Mouse (Mus musculus): ENCODE measurements around the gene Ebf3. TPM values are rescaled to one million over a fixed set of nuclear protein-coding genes. Genes with fewer than 3 reads are reported as not detected.

Gene Ebf3
- polyA plus RNA-seq, 1 experiment from 2014 or later: 9.4 TPM

DNA sequence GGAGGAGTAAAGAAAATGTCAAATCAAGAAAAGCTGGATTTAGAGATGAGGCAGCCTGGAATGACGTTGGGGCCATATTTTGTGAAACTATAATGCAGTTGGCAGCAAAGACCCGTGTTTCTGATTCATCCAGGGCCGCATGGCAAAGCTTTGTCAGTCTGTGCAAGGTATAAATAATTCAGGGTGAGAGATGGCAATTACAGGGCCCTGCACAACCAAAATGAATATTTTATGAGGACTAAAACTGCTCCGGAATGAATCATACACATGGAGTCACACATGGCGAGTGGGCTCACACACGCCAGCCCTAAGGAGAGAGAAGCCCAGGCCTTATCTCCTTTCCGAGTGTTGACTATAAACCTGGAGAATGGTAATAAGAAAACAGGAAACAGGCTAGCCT is 69.4 kb downstream of the Ebf3 start:
- peaks cover 7% of the 10 kb centered on the region; the same call in 1 of the 2 replicates for H3K36me3 ChIP-seq (replicated peaks)
- WGBS: 85% methylated on average over 7 of the region's 7 CpGs
- no peak overlapping the region for H3K27ac ChIP-seq (replicated peaks)
- DNase-seq (ENCODE audit: low spot score): no peak
- no peak overlapping the region for H3K4me3 ChIP-seq
- H3K9me3 ChIP-seq: no peaks in the 10 kb centered on the region
- peaks cover 18% of the 10 kb centered on the region for H3K27me3 ChIP-seq (replicated peaks; ENCODE audit: low read depth, poor library complexity, severe bottlenecking)
- H3K4me1 ChIP-seq: peaks cover 76% of the 10 kb centered on the region

GRCm38 (mm10) chr7:137240481-137240880 is 73.8 kb downstream of the Ebf3 start:
- Histone ChIP-seq H3K36me3 (replicated peaks) (peaks cover 13% of the 10 kb centered on the region), H3K4me1 (peaks cover 74% of the 10 kb centered on the region), H3K27me3 (replicated peaks; ENCODE audit: low read depth, poor library complexity, severe bottlenecking) (peaks cover 11% of the 10 kb centered on the region; the same call in 1 of the 2 replicates), H3K27ac (replicated peaks) (no peak overlapping the region), H3K4me3 (no peak overlapping the region), H3K9me3 (no peaks in the 10 kb centered on the region)
- no peak for DNase-seq (ENCODE audit: low spot score)
- WGBS: 84% methylated on average over 8 of the region's 8 CpGs

GRCm38 (mm10) chr7:137239542-137240133 is 74.6 kb downstream of the Ebf3 start:
- Histone ChIP-seq H3K9me3 (no peaks in the 10 kb centered on the region), H3K36me3 (replicated peaks) (peaks cover 22% of the 10 kb centered on the region), H3K4me1 (peaks cover 66% of the 10 kb centered on the region), H3K27ac (replicated peaks) (no peak overlapping the region), H3K27me3 (replicated peaks; ENCODE audit: low read depth, poor library complexity, severe bottlenecking) (peaks cover 16% of the 10 kb centered on the region; the same call in 1 of the 2 replicates), H3K4me3 (no peak overlapping the region)
- no peak for DNase-seq (ENCODE audit: low spot score)
- 74% methylated on average over 5 of the region's 5 CpGs for WGBS

DNA sequence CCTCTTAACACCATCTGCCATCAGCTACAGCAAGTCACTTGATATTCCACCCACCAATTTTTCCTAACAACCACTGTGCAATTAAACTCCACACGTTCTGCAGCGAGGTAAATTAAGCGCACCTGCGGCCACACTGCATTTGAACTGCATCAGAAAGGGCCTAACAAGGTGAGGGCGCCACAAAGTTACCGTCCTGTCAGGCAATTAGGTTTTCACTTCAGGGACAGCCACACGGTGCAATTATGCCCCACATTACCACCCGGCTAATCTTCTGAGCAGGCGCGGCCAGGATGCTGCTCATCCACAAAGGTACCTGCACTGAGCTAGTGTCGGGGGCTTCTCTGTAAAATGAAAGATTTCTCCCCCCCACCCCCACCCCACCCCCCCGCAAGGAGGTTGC is 76.8 kb downstream of the Ebf3 start:
- Histone ChIP-seq H3K4me3 (no peak overlapping the region), H3K27me3 (replicated peaks; ENCODE audit: low read depth, poor library complexity, severe bottlenecking) (peaks cover 10% of the 10 kb centered on the region; the same call in 1 of the 2 replicates), H3K9me3 (no peaks in the 10 kb centered on the region), H3K27ac (replicated peaks) (no peak overlapping the region), H3K36me3 (replicated peaks) (peaks cover 26% of the 10 kb centered on the region), H3K4me1 (peaks cover 52% of the 10 kb centered on the region)
- DNase-seq (ENCODE audit: low spot score): no peak
- 67% methylated on average over 12 of the region's 12 CpGs for WGBS

GRCm38 (mm10) chr7:137223823-137224222 is 90.4 kb downstream of the Ebf3 start:
- Histone ChIP-seq H3K36me3 (replicated peaks) (peaks cover 68% of the 10 kb centered on the region), H3K4me3 (no peak overlapping the region), H3K27ac (replicated peaks) (no peak overlapping the region), H3K9me3 (no peaks in the 10 kb centered on the region), H3K27me3 (replicated peaks; ENCODE audit: low read depth, poor library complexity, severe bottlenecking) (no peaks in the 10 kb centered on the region), H3K4me1 (peaks cover 93% of the 10 kb centered on the region)
- 90% methylated on average over 3 of the region's 3 CpGs for WGBS
- DNase-seq (ENCODE audit: low spot score): no peak

DNA sequence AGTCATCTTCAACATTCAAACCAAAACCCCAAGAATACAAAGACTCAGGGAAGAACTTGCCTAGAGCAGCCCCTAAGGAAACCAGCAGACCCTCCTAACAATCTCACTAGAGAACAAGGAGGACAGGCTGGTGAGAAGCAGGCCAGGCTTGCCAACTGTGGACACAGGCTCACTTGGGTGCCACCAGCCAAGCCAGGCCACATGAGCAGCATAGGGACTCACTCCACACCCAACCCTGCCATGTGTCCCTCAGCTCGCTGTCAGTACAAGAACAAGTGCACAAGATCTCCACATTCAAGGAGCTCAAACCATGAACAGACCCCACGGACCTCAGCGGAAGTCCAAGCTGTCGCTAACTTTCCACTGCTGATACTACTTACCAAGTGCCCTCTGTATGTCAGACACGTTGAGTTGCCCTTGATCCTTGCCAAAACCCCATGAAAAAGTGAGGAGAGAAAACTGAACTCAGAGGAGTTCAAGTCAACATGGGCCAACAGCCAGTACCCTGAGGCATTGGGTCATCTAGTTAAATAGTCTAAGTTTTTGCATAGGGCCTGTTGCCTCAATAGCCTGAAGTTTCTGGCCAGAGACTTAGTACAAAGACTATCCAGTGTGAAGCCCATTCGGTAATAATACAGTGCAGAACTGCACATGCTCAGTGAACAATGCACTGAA is 91.3 kb downstream of the Ebf3 start:
- no peak overlapping the region for H3K4me3 ChIP-seq
- H3K36me3 ChIP-seq (replicated peaks): peaks cover 68% of the 10 kb centered on the region
- no peaks in the 10 kb centered on the region for H3K9me3 ChIP-seq
- H3K4me1 ChIP-seq: peaks cover 84% of the 10 kb centered on the region
- H3K27me3 ChIP-seq (replicated peaks; ENCODE audit: low read depth, poor library complexity, severe bottlenecking): no peaks in the 10 kb centered on the region
- DNase-seq (ENCODE audit: low spot score): no peak
- peak overlapping the region; percentile 69; the same call in 1 of the 2 replicates for H3K27ac ChIP-seq (replicated peaks)
- WGBS: 88% methylated on average over 6 of the region's 6 CpGs

DNA sequence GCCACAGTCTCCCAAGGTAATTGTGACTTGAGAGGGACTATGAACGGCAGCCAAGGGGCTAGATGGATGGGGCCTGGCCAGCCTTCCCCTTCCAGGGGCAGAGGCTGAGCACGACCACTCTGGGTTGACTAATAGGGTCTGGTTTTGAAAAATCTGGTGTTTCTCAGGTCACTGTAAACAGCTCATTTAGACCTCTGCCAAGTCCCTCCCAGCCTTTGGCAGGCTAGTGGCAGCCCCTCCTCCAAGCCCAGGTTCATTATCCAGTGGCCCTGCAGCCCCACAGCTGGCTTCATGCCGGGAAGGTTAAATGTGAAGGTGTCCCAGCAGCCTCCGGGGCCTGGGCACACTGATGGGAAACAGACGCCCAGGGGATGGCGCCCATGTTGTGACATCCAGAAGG is 92.6 kb downstream of the Ebf3 start:
- no peaks in the 10 kb centered on the region for H3K9me3 ChIP-seq
- H3K27me3 ChIP-seq (replicated peaks; ENCODE audit: low read depth, poor library complexity, severe bottlenecking): no peaks in the 10 kb centered on the region
- H3K36me3 ChIP-seq (replicated peaks): peaks cover 70% of the 10 kb centered on the region
- H3K27ac ChIP-seq (replicated peaks): peak overlapping the region; percentile 69
- H3K4me3 ChIP-seq: no peak overlapping the region
- DNase-seq (ENCODE audit: low spot score): peak; percentile 90
- whole genome bisulfite sequencing: 24% methylated on average over 6 of the region's 6 CpGs
- H3K4me1 ChIP-seq: peaks cover 71% of the 10 kb centered on the region

GRCm38 (mm10) chr7:137220436-137220835 is 93.8 kb downstream of the Ebf3 start:
- DNase-seq (ENCODE audit: low spot score): no peak
- Histone ChIP-seq H3K36me3 (replicated peaks) (peaks cover 71% of the 10 kb centered on the region), H3K27me3 (replicated peaks; ENCODE audit: low read depth, poor library complexity, severe bottlenecking) (no peaks in the 10 kb centered on the region), H3K4me1 (peaks cover 60% of the 10 kb centered on the region), H3K9me3 (no peaks in the 10 kb centered on the region), H3K4me3 (no peak overlapping the region), H3K27ac (replicated peaks) (no peak overlapping the region)
- 59% methylated on average over 4 of the region's 4 CpGs for WGBS

- H3K27ac ChIP-seq (replicated peaks): no peak overlapping the region
- no peaks in the 10 kb centered on the region for H3K9me3 ChIP-seq
- no peak overlapping the region for H3K4me3 ChIP-seq
- WGBS: 93% methylated on average over 12 of the region's 12 CpGs
- peaks cover 68% of the 10 kb centered on the region for H3K36me3 ChIP-seq (replicated peaks)
- H3K4me1 ChIP-seq: peaks cover 47% of the 10 kb centered on the region
- DNase-seq (ENCODE audit: low spot score): no peak
- no peaks in the 10 kb centered on the region for H3K27me3 ChIP-seq (replicated peaks; ENCODE audit: low read depth, poor library complexity, severe bottlenecking)
These were observed 95.5 kb downstream of the Ebf3 start for GRCm38 (mm10) chr7:137218706-137219105.

DNA sequence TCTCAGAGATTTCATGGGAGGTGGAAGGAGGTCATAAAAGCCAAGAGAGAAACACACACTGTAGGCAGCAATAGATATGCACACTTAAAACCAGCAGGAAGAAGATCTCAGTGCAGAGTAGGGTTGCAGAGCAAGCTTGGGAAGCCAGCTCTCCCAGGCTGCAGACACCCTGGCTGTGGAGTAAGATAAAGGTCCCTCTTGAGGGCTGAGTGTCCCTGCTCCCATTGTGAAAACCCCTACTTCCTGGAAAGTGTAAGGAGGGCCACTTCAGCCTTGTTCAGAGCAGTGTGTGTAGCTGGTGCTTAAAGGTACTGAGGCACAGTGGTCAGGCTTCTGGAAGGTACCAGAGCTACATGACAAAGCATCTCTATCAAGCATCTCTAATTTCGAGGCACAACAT is 100.8 kb downstream of the Ebf3 start:
- DNase-seq (ENCODE audit: low spot score): no peak
- 85% methylated on average over 1 of the region's 1 CpGs for WGBS
- Histone ChIP-seq H3K27ac (replicated peaks) (no peak overlapping the region), H3K4me1 (peaks cover 47% of the 10 kb centered on the region), H3K27me3 (replicated peaks; ENCODE audit: low read depth, poor library complexity, severe bottlenecking) (no peaks in the 10 kb centered on the region), H3K36me3 (replicated peaks) (peaks cover 55% of the 10 kb centered on the region), H3K4me3 (no peak overlapping the region), H3K9me3 (no peaks in the 10 kb centered on the region)

DNA sequence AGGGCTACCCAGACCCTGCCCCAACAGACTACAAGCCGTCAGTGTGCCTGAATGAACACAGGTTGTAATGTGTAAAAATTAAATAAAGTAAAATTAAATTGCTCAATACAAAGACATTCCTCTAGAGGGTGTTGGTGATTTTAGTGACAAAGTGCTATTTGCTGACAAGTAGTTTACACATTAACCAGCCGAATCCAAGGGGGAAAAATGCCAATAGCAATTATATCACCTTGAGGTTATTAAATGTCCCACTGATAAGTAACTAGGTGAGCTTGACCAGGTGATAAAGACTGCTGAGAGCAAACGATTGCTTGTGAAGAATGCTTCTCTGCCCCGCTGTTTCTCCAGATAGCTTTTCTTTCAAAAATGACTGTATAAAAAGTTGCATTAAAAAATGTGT is 102.9 kb downstream of the Ebf3 start:
- 62% methylated on average over 4 of the region's 4 CpGs for WGBS
- Histone ChIP-seq H3K4me3 (no peak overlapping the region), H3K4me1 (peaks cover 63% of the 10 kb centered on the region), H3K36me3 (replicated peaks) (peaks cover 47% of the 10 kb centered on the region), H3K9me3 (no peaks in the 10 kb centered on the region), H3K27ac (replicated peaks) (no peak overlapping the region), H3K27me3 (replicated peaks; ENCODE audit: low read depth, poor library complexity, severe bottlenecking) (no peaks in the 10 kb centered on the region)
- no peak for DNase-seq (ENCODE audit: low spot score)

- H3K36me3 ChIP-seq (replicated peaks): peaks cover 53% of the 10 kb centered on the region
- 64% methylated on average over 15 of the region's 15 CpGs for WGBS
- no peak for DNase-seq (ENCODE audit: low spot score)
- no peak overlapping the region for H3K4me3 ChIP-seq
- H3K4me1 ChIP-seq: peaks cover 65% of the 10 kb centered on the region
- H3K27me3 ChIP-seq (replicated peaks; ENCODE audit: low read depth, poor library complexity, severe bottlenecking): no peaks in the 10 kb centered on the region
- H3K9me3 ChIP-seq: no peaks in the 10 kb centered on the region
- no peak overlapping the region; the same call in 1 of the 2 replicates for H3K27ac ChIP-seq (replicated peaks)
These were observed 104.4 kb downstream of the Ebf3 start for GRCm38 (mm10) chr7:137209688-137210345.

- no peaks in the 10 kb centered on the region for H3K27me3 ChIP-seq (replicated peaks; ENCODE audit: low read depth, poor library complexity, severe bottlenecking)
- DNase-seq (ENCODE audit: low spot score): peak; percentile 59
- peaks cover 52% of the 10 kb centered on the region for H3K36me3 ChIP-seq (replicated peaks)
- H3K27ac ChIP-seq (replicated peaks): peak overlapping the region; percentile 57
- no peaks in the 10 kb centered on the region for H3K9me3 ChIP-seq
- peaks cover 64% of the 10 kb centered on the region for H3K4me1 ChIP-seq
- H3K4me3 ChIP-seq: no peak overlapping the region
- 37% methylated on average over 5 of the region's 5 CpGs for WGBS
These were observed 105.7 kb downstream of the Ebf3 start for GRCm38 (mm10) chr7:137208556-137208955.

Measured in embryonic facial prominence, embryonic 10.5 days (tissue).